Mouse (Mus musculus) T-helper 2 cell (primary cell): ENCODE measurements around the gene Cyb5b.

Experiments used
- in situ Hi-C: fragments of 300-600 bp; cut with MboI, MseI; formaldehyde crosslinking; loops from one replicate; pipeline ENCODE4 v1.15.1; 2025; ENCODE audit warnings: high pct_unique_total_duplicates

Gene Cyb5b

DNA sequence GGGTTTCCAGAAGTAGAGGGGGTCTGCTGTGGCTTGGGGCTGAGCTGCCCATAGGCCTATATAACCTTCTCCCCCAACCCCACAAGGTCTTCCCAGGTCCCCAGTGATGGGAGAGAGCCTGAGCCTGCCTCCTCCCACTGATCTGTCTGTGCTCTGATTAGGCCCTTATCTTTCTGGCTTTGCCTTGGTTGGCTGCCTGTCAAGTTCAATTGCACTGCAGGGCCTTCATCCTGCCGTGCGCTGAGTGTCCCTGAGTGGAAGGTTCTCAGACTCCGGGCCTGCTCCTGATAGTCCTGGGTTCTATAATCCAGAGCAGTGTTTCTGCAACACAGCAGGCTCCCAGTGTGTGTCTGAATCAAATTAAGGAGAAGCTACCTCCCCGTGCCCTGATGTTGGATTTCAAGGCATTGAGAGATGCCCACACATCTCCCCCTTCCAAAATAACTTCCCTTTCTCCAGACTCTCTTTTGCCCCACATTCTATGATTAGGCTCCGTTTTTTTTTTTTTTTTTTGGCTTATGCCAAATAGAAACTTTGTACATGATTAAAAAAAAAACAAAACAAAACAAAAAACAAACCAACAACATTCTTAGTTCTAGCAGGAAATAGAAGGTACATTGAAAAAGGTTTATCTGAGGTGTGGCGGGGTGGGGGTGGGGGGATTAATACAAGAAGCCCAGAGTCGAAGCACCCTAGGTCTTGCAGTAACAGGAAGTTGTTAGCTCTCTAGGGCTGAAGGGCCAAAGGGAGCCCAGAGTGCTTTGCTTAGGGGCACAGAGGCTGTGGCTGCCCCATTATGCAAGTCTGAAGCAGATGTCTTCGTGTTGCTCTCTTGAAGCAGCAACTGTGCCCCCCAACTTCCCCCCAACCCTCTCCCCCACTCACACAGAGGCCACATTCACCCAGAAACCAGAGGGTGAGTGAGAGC, 71.7 kb downstream of the Cyb5b start:
- in situ Hi-C loops = no loop called here

- in situ Hi-C loops = no loop called here
Measured at GRCm38 (mm10) chr8:107226183-107226582, 75.7 kb downstream of the Cyb5b start.

DNA sequence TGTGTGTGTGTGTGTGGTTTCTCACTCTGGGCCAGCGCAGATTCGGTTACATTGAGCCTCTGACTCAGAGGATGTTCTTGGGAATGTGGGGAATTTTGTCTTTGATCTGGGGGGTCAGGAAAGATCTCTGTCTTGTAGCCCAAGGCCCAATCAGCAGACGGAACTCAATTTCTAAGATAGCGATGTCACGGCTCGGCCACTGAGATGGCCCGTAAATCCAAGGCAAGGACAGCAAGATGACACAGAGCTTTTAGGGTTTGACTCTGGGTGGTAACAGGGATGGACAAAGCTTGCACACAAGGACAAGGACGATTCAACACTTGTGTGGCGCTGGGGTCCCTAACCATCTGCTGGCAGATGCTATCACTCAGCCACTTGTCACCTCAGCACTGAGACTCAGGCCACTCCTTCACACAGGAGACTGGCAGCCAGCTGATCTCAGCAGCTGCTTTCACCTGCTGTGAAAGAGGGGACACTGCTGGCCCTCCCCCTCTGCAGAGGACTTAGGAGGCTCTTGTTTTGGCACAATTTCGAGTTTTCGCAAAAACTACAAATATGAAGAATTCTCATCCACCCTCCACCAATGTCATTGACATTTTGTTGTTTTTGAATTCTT, 76.7 kb downstream of the Cyb5b start:
- in situ Hi-C loops = no loop called here

- in situ Hi-C loops = no loop called here
Measured at GRCm38 (mm10) chr8:107233251-107233650, 82.8 kb downstream of the Cyb5b start.

- in situ Hi-C loops = no loop called here
Measured at GRCm38 (mm10) chr8:107233718-107234117, 83.3 kb downstream of the Cyb5b start.
